Mouse (Mus musculus) limb, embryonic 15.5 days (tissue): ENCODE data around the gene Ntng1. TPM values are rescaled to one million over a fixed set of nuclear protein-coding genes. Genes with fewer than 3 reads are reported as not detected.

Experiments used
- ATAC-seq: fragments of 200-750 bp; cut with Nextera tagmentation; 2 replicates; pipeline ENCODE4 v1.8.0; 2017; ENCODE audit warnings: low read depth, moderate TSS enrichment; ENCODE audit not compliant: insufficient number of reproducible peaks, low FRiP score, low TSS enrichment
- H3K27ac ChIP-seq: fragments of 300-500 bp; sonication (generic); 2 replicates; pipeline ENCODE4 v1.5.1; 2015; ENCODE audit warnings: moderate library complexity, mild to moderate bottlenecking, inconsistent platforms
- H3K27me3 ChIP-seq: fragments of 300-500 bp; sonication (generic); 2 replicates; pipeline ENCODE4 v1.6.1; 2015; ENCODE audit warnings: inconsistent platforms
- H3K36me3 ChIP-seq: fragments of 300-500 bp; sonication (generic); 2 replicates; pipeline ENCODE4 v1.6.1; 2015; ENCODE audit warnings: inconsistent platforms
- H3K4me1 ChIP-seq: fragments of 300-500 bp; sonication (generic); 2 replicates; pipeline ENCODE4 v1.6.1; 2015; ENCODE audit warnings: inconsistent platforms
- H3K4me2 ChIP-seq: fragments of 300-500 bp; sonication (generic); 2 replicates; pipeline ENCODE4 v1.6.1; 2015; ENCODE audit warnings: mild to moderate bottlenecking, inconsistent platforms
- H3K4me3 ChIP-seq: fragments of 300-500 bp; sonication (generic); 2 replicates; pipeline ENCODE4 v1.5.1; 2015; ENCODE audit warnings: mild to moderate bottlenecking, inconsistent platforms
- H3K9ac ChIP-seq: fragments of 300-500 bp; sonication (generic); 2 replicates; pipeline ENCODE4 v1.6.1; 2015; ENCODE audit warnings: inconsistent platforms
- H3K9me3 ChIP-seq: fragments of 300-500 bp; sonication (generic); 2 replicates; pipeline ENCODE4 v1.6.1; 2016; ENCODE audit warnings: inconsistent platforms
- WGBS: fragments of 180-500 bp; shearing (Covaris S2); methylation state at CpG from one replicate; pipeline ENCODE4 v1.1.7; 2015; 5-methylcytosine and 5-hydroxymethylcytosine counted together
- polyA plus RNA-seq: library from polyadenylated mRNA; unstranded; fragments of >200 nt; fragmentation: Nextera tagmentation; extraction: Ambion mirVana; gene quantifications from 2 replicates; pipeline ENCODE4 v1.2.1, GENCODE M21; 2015

Gene Ntng1
- polyA plus RNA-seq, 1 experiment from 2014 or later = 6.5 TPM

- no peaks in the 10 kb centered on the region for H3K4me1 ChIP-seq
- no peak overlapping the region for H3K9ac ChIP-seq
- H3K4me2 ChIP-seq = no peak overlapping the region
- H3K4me3 ChIP-seq = no peak overlapping the region
- 72% methylated on average over 6 of the region's 6 CpGs for WGBS
- no peaks in the 10 kb centered on the region for H3K27me3 ChIP-seq
- no peak for ATAC-seq
- H3K9me3 ChIP-seq = no peaks in the 10 kb centered on the region
- H3K36me3 ChIP-seq = no peaks in the 10 kb centered on the region
- H3K27ac ChIP-seq = no peak overlapping the region
Observed at GRCm38 (mm10) chr3:110129607-110130006, 14.2 kb downstream of the Ntng1 start.

- Histone ChIP-seq H3K4me2 (no peak overlapping the region), H3K9ac (no peak overlapping the region), H3K36me3 (no peaks in the 10 kb centered on the region), H3K4me3 (no peak overlapping the region), H3K9me3 (no peaks in the 10 kb centered on the region), H3K27me3 (no peaks in the 10 kb centered on the region), H3K4me1 (no peaks in the 10 kb centered on the region), H3K27ac (no peak overlapping the region)
- WGBS = 38% methylated on average over 2 of the region's 2 CpGs
- ATAC-seq = no peak
Observed at GRCm38 (mm10) chr3:110105982-110106381, 37.8 kb downstream of the Ntng1 start.

- no peaks in the 10 kb centered on the region for H3K9me3 ChIP-seq
- WGBS = 82% methylated on average over 2 of the region's 2 CpGs
Observed at GRCm38 (mm10) chr3:110094407-110094806, 49.4 kb downstream of the Ntng1 start.

GRCm38 (mm10) chr3:110094003-110094402, 49.8 kb downstream of the Ntng1 start:
- no peak for ATAC-seq

More at GRCm38 (mm10) chr3:110094407-110094806, 49.4 kb downstream of the Ntng1 start:
- no peaks in the 10 kb centered on the region for H3K27me3 ChIP-seq
- no peak overlapping the region for H3K4me3 ChIP-seq
- no peak for ATAC-seq
- H3K27ac ChIP-seq = no peak overlapping the region
- no peaks in the 10 kb centered on the region for H3K4me1 ChIP-seq
- no peak overlapping the region for H3K9ac ChIP-seq
- no peak overlapping the region for H3K4me2 ChIP-seq
- H3K36me3 ChIP-seq = no peaks in the 10 kb centered on the region

GRCm38 (mm10) chr3:110092521-110092920, 51.3 kb downstream of the Ntng1 start:
- no peak for ATAC-seq
- H3K27me3 ChIP-seq = no peaks in the 10 kb centered on the region
- no peak overlapping the region for H3K27ac ChIP-seq
- no peak overlapping the region for H3K4me2 ChIP-seq
- H3K36me3 ChIP-seq = no peaks in the 10 kb centered on the region
- no peak overlapping the region for H3K4me3 ChIP-seq
- WGBS = 73% methylated on average over 3 of the region's 3 CpGs
- H3K4me1 ChIP-seq = no peaks in the 10 kb centered on the region
- H3K9ac ChIP-seq = no peak overlapping the region
- H3K9me3 ChIP-seq = no peaks in the 10 kb centered on the region

More at GRCm38 (mm10) chr3:110094003-110094402, 49.8 kb downstream of the Ntng1 start:
- Histone ChIP-seq H3K27ac (no peak overlapping the region), H3K9me3 (no peaks in the 10 kb centered on the region), H3K4me3 (no peak overlapping the region), H3K9ac (no peak overlapping the region), H3K4me2 (no peak overlapping the region), H3K36me3 (no peaks in the 10 kb centered on the region), H3K4me1 (no peaks in the 10 kb centered on the region), H3K27me3 (no peaks in the 10 kb centered on the region)
- 81% methylated on average over 3 of the region's 3 CpGs for WGBS

GRCm38 (mm10) chr3:110087189-110087588, 56.6 kb downstream of the Ntng1 start:
- Histone ChIP-seq H3K4me3 (no peak overlapping the region), H3K4me1 (no peaks in the 10 kb centered on the region), H3K27ac (no peak overlapping the region), H3K9ac (no peak overlapping the region), H3K9me3 (no peaks in the 10 kb centered on the region), H3K36me3 (no peaks in the 10 kb centered on the region), H3K4me2 (no peak overlapping the region), H3K27me3 (no peaks in the 10 kb centered on the region)
- ATAC-seq = no peak
- WGBS = 77% methylated on average over 6 of the region's 6 CpGs

GRCm38 (mm10) chr3:110085336-110085735, 58.5 kb downstream of the Ntng1 start:
- WGBS = 53% methylated on average over 2 of the region's 2 CpGs
- Histone ChIP-seq H3K4me1 (no peaks in the 10 kb centered on the region), H3K9ac (no peak overlapping the region), H3K27me3 (no peaks in the 10 kb centered on the region), H3K9me3 (no peaks in the 10 kb centered on the region), H3K27ac (no peak overlapping the region), H3K36me3 (no peaks in the 10 kb centered on the region), H3K4me3 (no peak overlapping the region), H3K4me2 (no peak overlapping the region)
- no peak for ATAC-seq

- WGBS = 47% methylated on average over 6 of the region's 6 CpGs
- H3K9me3 ChIP-seq = no peaks in the 10 kb centered on the region
- H3K4me3 ChIP-seq = no peak overlapping the region
- H3K9ac ChIP-seq = no peak overlapping the region
- no peaks in the 10 kb centered on the region for H3K4me1 ChIP-seq
- no peaks in the 10 kb centered on the region for H3K27me3 ChIP-seq
- no peaks in the 10 kb centered on the region for H3K36me3 ChIP-seq
- no peak for ATAC-seq
- no peak overlapping the region for H3K27ac ChIP-seq
- no peak overlapping the region for H3K4me2 ChIP-seq
Observed at GRCm38 (mm10) chr3:110064709-110065256, 79.0 kb downstream of the Ntng1 start.

- no peaks in the 10 kb centered on the region for H3K36me3 ChIP-seq
- no peak overlapping the region for H3K9ac ChIP-seq
- no peak overlapping the region for H3K27ac ChIP-seq
- no peak overlapping the region for H3K4me3 ChIP-seq
- no peak overlapping the region for H3K4me2 ChIP-seq
- 55% methylated on average over 6 of the region's 6 CpGs for WGBS
- H3K4me1 ChIP-seq = no peaks in the 10 kb centered on the region; the same call in 1 of the 2 replicates
- H3K27me3 ChIP-seq = no peaks in the 10 kb centered on the region
- no peak for ATAC-seq
- H3K9me3 ChIP-seq = no peaks in the 10 kb centered on the region
Observed at GRCm38 (mm10) chr3:110055915-110056314, 87.9 kb downstream of the Ntng1 start.

- H3K4me3 ChIP-seq = no peak overlapping the region
- no peak overlapping the region for H3K27ac ChIP-seq
- no peak overlapping the region for H3K9ac ChIP-seq
- no peaks in the 10 kb centered on the region for H3K27me3 ChIP-seq
- 78% methylated on average over 6 of the region's 6 CpGs for WGBS
- ATAC-seq = no peak
- no peaks in the 10 kb centered on the region; the same call in 1 of the 2 replicates for H3K4me1 ChIP-seq
- no peak overlapping the region for H3K4me2 ChIP-seq
- H3K36me3 ChIP-seq = no peaks in the 10 kb centered on the region
- H3K9me3 ChIP-seq = no peaks in the 10 kb centered on the region
Observed at GRCm38 (mm10) chr3:110055433-110055832, 88.4 kb downstream of the Ntng1 start.

- no peaks in the 10 kb centered on the region for H3K9me3 ChIP-seq
- no peak overlapping the region for H3K9ac ChIP-seq
- H3K4me3 ChIP-seq = no peak overlapping the region
- WGBS = 89% methylated on average over 2 of the region's 2 CpGs
- H3K36me3 ChIP-seq = no peaks in the 10 kb centered on the region
- ATAC-seq = no peak
- H3K27ac ChIP-seq = no peak overlapping the region
- no peaks in the 10 kb centered on the region; the same call in 1 of the 2 replicates for H3K4me1 ChIP-seq
- no peaks in the 10 kb centered on the region for H3K27me3 ChIP-seq
- no peak overlapping the region for H3K4me2 ChIP-seq
Observed at GRCm38 (mm10) chr3:110054125-110054524, 89.7 kb downstream of the Ntng1 start.

GRCm38 (mm10) chr3:110048152-110048551, 95.7 kb downstream of the Ntng1 start:
- H3K4me2 ChIP-seq = no peak overlapping the region

GRCm38 (mm10) chr3:110046750-110047149, 97.1 kb downstream of the Ntng1 start:
- Histone ChIP-seq H3K27ac (no peak overlapping the region), H3K4me1 (no peaks in the 10 kb centered on the region), H3K4me2 (no peak overlapping the region), H3K9me3 (no peaks in the 10 kb centered on the region), H3K36me3 (no peaks in the 10 kb centered on the region), H3K9ac (no peak overlapping the region), H3K4me3 (no peak overlapping the region), H3K27me3 (no peaks in the 10 kb centered on the region)
- no peak for ATAC-seq
- 88% methylated on average over 2 of the region's 2 CpGs for WGBS

More at GRCm38 (mm10) chr3:110048152-110048551, 95.7 kb downstream of the Ntng1 start:
- 24% methylated on average over 6 of the region's 6 CpGs for WGBS
- Histone ChIP-seq H3K27me3 (no peaks in the 10 kb centered on the region), H3K36me3 (no peaks in the 10 kb centered on the region), H3K4me1 (no peaks in the 10 kb centered on the region), H3K27ac (no peak overlapping the region), H3K9me3 (no peaks in the 10 kb centered on the region), H3K4me3 (no peak overlapping the region), H3K9ac (no peak overlapping the region)
- ATAC-seq = no peak
